Mouse (Mus musculus) hindbrain, embryonic 12.5 days (tissue): ENCODE data around the gene Mbip. TPM values are rescaled to one million over a fixed set of nuclear protein-coding genes. Genes with fewer than 3 reads are reported as not detected.

Source experiments
- ATAC-seq: fragments of 200-750 bp; cut with Nextera tagmentation; 2 replicates; pipeline ENCODE4 v1.8.0; 2017; ENCODE audit warnings: moderate TSS enrichment; ENCODE audit not compliant: low FRiP score
- H3K27ac ChIP-seq: fragments of 300-500 bp; sonication (generic); 2 replicates; pipeline ENCODE4 v1.5.1; 2016; ENCODE audit warnings: mild to moderate bottlenecking
- H3K27me3 ChIP-seq: fragments of 300-500 bp; sonication (generic); 2 replicates; pipeline ENCODE4 v1.6.1; 2016; ENCODE audit warnings: mild to moderate bottlenecking
- H3K36me3 ChIP-seq: fragments of 300-500 bp; sonication (generic); 2 replicates; pipeline ENCODE4 v1.6.1; 2016; ENCODE audit warnings: mild to moderate bottlenecking
- H3K4me1 ChIP-seq: fragments of 300-500 bp; sonication (generic); 2 replicates; pipeline ENCODE4 v1.6.1; 2016
- H3K4me2 ChIP-seq: fragments of 300-500 bp; sonication (generic); replicated peaks from 2 replicates; pipeline ENCODE4 v1.6.1; 2016; ENCODE audit warnings: mild to moderate bottlenecking
- H3K4me3 ChIP-seq: fragments of 300-500 bp; sonication (generic); 2 replicates; pipeline ENCODE4 v1.5.1; 2016; ENCODE audit warnings: mild to moderate bottlenecking
- H3K9ac ChIP-seq: fragments of 300-500 bp; sonication (generic); 2 replicates; pipeline ENCODE4 v1.6.1; 2016; ENCODE audit warnings: mild to moderate bottlenecking, moderate library complexity
- H3K9me3 ChIP-seq: fragments of 300-500 bp; sonication (generic); replicated peaks from 2 replicates; pipeline ENCODE4 v1.6.1; 2016; ENCODE audit warnings: mild to moderate bottlenecking
- WGBS: fragments of 180-500 bp; shearing (Covaris S2); methylation state at CpG from one replicate; pipeline ENCODE4 v1.1.7; 2016; 5-methylcytosine and 5-hydroxymethylcytosine counted together
- polyA plus RNA-seq: library from polyadenylated mRNA; unstranded; fragments of >200 nt; fragmentation: Nextera tagmentation; extraction: Ambion mirVana; gene quantifications from 2 replicates; pipeline ENCODE4 v1.2.1, GENCODE M21; 2016

Mbip gene
- polyA plus RNA-seq, 1 experiment from 2014 or later: 45.7 TPM

DNA sequence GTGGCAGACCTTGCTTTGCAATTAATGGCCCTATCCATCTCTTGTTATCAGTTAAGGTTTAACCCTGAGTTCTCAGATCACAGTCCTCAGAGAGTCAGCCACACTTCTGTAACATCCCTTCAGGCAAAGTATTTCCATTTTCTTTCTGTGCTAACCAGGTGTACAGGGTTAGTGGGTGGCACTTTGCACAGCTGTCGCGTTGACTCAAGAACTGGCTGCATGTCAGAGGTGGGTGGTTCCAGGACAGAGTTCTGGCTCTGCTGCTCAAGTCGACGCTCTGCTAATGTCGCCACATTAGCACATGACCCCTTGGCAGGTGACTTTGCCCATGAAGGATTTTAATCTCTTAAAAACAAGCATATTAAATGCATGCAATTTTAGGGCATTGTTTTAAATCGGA lies 39.9 kb downstream of the Mbip start:
- ATAC-seq: no peak
- Histone ChIP-seq H3K4me1 (peaks cover 12% of the 10 kb centered on the region; the same call in 1 of the 2 replicates), H3K27ac (no peak overlapping the region), H3K4me2 (no peak overlapping the region), H3K9ac (no peak overlapping the region), H3K4me3 (no peak overlapping the region), H3K36me3 (no peaks in the 10 kb centered on the region), H3K9me3 (no peaks in the 10 kb centered on the region), H3K27me3 (peaks cover 3% of the 10 kb centered on the region; the same call in 1 of the 2 replicates)
- WGBS: 81% methylated on average over 6 of the region's 6 CpGs

GRCm38 (mm10) chr12:56302321-56303017 lies 43.2 kb downstream of the Mbip start:
- H3K4me2 ChIP-seq: peak overlapping the region; percentile 50
- H3K9ac ChIP-seq: peak overlapping the region; percentile 37; the same call in 1 of the 2 replicates
- H3K27ac ChIP-seq: no peak overlapping the region
- H3K9me3 ChIP-seq: no peaks in the 10 kb centered on the region
- H3K4me1 ChIP-seq: peaks cover 18% of the 10 kb centered on the region; the same call in 1 of the 2 replicates
- no peaks in the 10 kb centered on the region for H3K36me3 ChIP-seq
- peaks cover 13% of the 10 kb centered on the region for H3K27me3 ChIP-seq
- peak overlapping the region; percentile 31 for H3K4me3 ChIP-seq
- ATAC-seq: peak; percentile 51; the same call in 1 of the 2 replicates
- WGBS: 35% methylated on average over 4 of the region's 4 CpGs

GRCm38 (mm10) chr12:56301487-56302293 lies 44.0 kb downstream of the Mbip start:
- Histone ChIP-seq H3K36me3 (no peaks in the 10 kb centered on the region), H3K27ac (no peak overlapping the region), H3K9me3 (no peaks in the 10 kb centered on the region), H3K27me3 (peaks cover 12% of the 10 kb centered on the region), H3K4me1 (peaks cover 19% of the 10 kb centered on the region; the same call in 1 of the 2 replicates), H3K4me2 (peak overlapping the region; percentile 50), H3K9ac (peak overlapping the region; percentile 37), H3K4me3 (peak overlapping the region; percentile 31)
- peak; percentile 79 for ATAC-seq
- 13% methylated on average over 27 of the region's 27 CpGs for WGBS

GRCm38 (mm10) chr12:56299610-56300009 lies 46.1 kb downstream of the Mbip start:
- no peak for ATAC-seq
- WGBS: 59% methylated on average over 3 of the region's 3 CpGs
- H3K27ac ChIP-seq: no peak overlapping the region
- H3K27me3 ChIP-seq: peaks cover 18% of the 10 kb centered on the region
- no peak overlapping the region for H3K9ac ChIP-seq
- no peak overlapping the region for H3K4me2 ChIP-seq
- H3K36me3 ChIP-seq: no peaks in the 10 kb centered on the region
- H3K9me3 ChIP-seq: no peaks in the 10 kb centered on the region
- no peak overlapping the region for H3K4me3 ChIP-seq
- H3K4me1 ChIP-seq: peaks cover 20% of the 10 kb centered on the region; the same call in 1 of the 2 replicates

GRCm38 (mm10) chr12:56298919-56299318 lies 46.8 kb downstream of the Mbip start:
- Histone ChIP-seq H3K27me3 (peaks cover 18% of the 10 kb centered on the region), H3K27ac (no peak overlapping the region), H3K9me3 (no peaks in the 10 kb centered on the region), H3K4me3 (no peak overlapping the region), H3K4me1 (peaks cover 20% of the 10 kb centered on the region; the same call in 1 of the 2 replicates), H3K9ac (no peak overlapping the region), H3K36me3 (no peaks in the 10 kb centered on the region), H3K4me2 (no peak overlapping the region)
- 19% methylated on average over 1 of the region's 1 CpGs for WGBS
- ATAC-seq: no peak

DNA sequence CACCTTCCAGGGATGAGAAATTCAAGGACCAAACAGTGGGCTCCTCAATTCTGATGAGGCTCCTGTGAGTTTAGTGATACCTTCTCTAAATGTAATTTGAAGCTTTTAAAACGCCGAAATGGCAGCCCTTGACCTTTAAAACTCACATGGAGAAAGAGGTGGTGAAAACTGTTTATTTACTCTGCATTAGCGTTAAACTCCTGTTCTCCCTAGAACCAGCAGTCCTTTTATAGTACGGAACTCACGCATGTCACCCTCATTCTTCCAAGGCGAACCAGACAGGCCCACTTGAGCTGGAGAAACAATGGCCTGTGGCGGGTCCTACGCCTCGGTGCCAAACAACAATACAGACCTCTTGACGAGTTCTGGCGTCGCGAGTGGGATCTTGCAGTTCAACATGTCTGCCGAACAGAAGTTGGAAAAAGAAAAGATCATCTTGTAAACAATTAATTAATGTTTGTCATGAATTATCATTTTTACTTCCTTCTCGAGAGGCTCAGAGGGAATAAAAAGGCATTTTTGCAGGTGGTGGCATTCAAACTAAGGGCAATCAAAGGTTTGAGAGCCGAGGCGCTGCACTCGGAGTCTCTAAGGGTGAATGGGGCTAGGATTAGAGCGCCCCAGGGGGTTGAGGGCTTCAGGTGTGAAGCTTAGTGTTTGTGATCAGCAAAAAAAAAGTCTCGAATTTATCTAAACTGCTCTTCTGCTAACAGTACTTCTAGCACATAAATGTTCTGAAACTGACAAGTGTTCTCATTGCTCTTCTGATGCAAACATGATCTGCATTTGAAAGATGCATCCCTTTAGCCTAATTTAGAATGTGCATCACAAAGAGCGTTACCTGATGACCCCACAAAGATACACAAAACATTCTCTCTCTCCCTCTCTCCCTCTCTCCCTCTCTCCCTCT lies 47.5 kb downstream of the Mbip start:
- Histone ChIP-seq H3K9ac (no peak overlapping the region), H3K9me3 (no peaks in the 10 kb centered on the region), H3K27me3 (peaks cover 18% of the 10 kb centered on the region), H3K27ac (no peak overlapping the region), H3K4me3 (no peak overlapping the region), H3K4me1 (peaks cover 20% of the 10 kb centered on the region; the same call in 1 of the 2 replicates), H3K36me3 (no peaks in the 10 kb centered on the region), H3K4me2 (peak overlapping the region; percentile 30)
- 7% methylated on average over 21 of the region's 21 CpGs for WGBS
- no peak for ATAC-seq

DNA sequence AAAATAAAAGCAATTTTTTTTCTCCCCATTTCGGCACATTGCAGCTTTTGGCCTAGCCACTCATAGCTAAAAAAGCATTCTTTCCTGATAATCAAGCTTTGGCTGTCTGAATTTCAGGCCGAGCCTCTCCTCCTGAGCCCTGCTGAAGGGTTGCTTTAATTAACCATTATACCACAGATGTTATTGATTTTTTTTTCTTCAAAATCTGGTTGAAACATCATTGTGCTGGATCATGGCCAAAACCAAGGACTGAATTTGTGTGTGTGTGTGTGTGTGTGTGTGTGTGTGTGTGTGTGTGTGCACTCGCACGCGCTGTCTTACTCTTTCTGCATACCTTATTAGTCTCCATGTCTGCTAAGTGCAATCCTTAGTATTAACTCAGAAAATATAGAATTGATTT lies 48.6 kb downstream of the Mbip start:
- Histone ChIP-seq H3K4me3 (no peak overlapping the region), H3K27me3 (peaks cover 18% of the 10 kb centered on the region), H3K4me2 (no peak overlapping the region), H3K9me3 (no peaks in the 10 kb centered on the region), H3K4me1 (peaks cover 15% of the 10 kb centered on the region; the same call in 1 of the 2 replicates), H3K27ac (no peak overlapping the region), H3K9ac (no peak overlapping the region), H3K36me3 (no peaks in the 10 kb centered on the region)
- ATAC-seq: no peak
- WGBS: 68% methylated on average over 5 of the region's 5 CpGs

DNA sequence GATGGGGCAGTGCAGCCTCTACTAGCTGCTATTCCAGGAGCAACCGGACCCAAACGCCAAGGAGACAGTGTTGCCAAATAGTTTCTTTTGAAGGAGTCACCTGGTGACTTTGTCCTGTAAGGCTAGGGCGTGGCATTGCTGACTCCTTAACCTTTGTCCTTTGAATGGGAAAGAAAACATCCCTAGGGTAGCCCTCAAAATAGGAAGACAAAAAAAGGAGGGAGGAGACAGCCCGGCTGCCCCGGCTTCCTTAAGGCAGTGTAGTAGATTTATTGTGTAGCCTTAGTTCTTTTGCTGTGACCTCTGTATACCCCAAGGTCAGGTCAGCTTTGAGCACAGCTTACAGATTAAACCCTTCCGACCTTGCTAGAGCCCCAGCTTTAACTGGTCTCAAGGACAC lies 49.2 kb downstream of the Mbip start:
- H3K27me3 ChIP-seq: peaks cover 18% of the 10 kb centered on the region
- no peak overlapping the region for H3K4me3 ChIP-seq
- no peak overlapping the region for H3K27ac ChIP-seq
- peaks cover 12% of the 10 kb centered on the region; the same call in 1 of the 2 replicates for H3K4me1 ChIP-seq
- WGBS: 18% methylated on average over 6 of the region's 6 CpGs
- no peak for ATAC-seq
- H3K36me3 ChIP-seq: no peaks in the 10 kb centered on the region
- H3K9me3 ChIP-seq: no peaks in the 10 kb centered on the region
- H3K4me2 ChIP-seq: no peak overlapping the region
- H3K9ac ChIP-seq: no peak overlapping the region

- Histone ChIP-seq H3K27me3 (peaks cover 18% of the 10 kb centered on the region), H3K27ac (no peak overlapping the region), H3K9ac (no peak overlapping the region), H3K4me2 (no peak overlapping the region), H3K4me1 (0 out of 2 replicates have a peak, but pooled peaks cover 8% of the 10 kb centered on the region), H3K4me3 (no peak overlapping the region), H3K9me3 (no peaks in the 10 kb centered on the region), H3K36me3 (no peaks in the 10 kb centered on the region)
- no peak for ATAC-seq
- 79% methylated on average over 3 of the region's 3 CpGs for WGBS
These were observed 50.5 kb downstream of the Mbip start for GRCm38 (mm10) chr12:56295160-56295559.

- Histone ChIP-seq H3K4me1 (no peaks in the 10 kb centered on the region), H3K27ac (no peak overlapping the region), H3K4me2 (no peak overlapping the region), H3K9ac (no peak overlapping the region), H3K36me3 (no peaks in the 10 kb centered on the region), H3K27me3 (no peaks in the 10 kb centered on the region), H3K4me3 (no peak overlapping the region), H3K9me3 (no peaks in the 10 kb centered on the region)
- WGBS: 86% methylated on average over 3 of the region's 3 CpGs
- ATAC-seq: no peak
These were observed 57.1 kb downstream of the Mbip start for GRCm38 (mm10) chr12:56288548-56288947.

DNA sequence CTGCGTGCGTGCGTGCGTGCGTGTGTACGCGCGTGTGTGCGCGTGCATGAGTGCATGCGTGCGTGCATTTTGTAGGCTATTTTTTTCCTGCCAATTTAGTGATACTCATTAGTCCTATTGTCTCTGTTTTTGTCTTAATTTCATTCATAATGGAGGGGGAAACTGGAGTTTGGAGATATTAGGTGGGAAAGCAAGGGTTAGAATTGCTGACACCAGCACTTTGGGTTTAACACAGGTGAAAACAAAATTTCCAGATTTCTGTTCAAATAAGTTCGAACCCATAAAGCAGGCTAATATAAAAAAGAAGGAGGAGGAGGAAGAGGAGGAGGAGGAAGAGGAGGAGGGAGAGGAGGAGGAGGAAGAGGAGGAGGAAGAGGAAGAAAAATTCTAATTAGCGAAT lies 58.9 kb downstream of the Mbip start:
- Histone ChIP-seq H3K27ac (no peak overlapping the region), H3K4me2 (no peak overlapping the region), H3K36me3 (no peaks in the 10 kb centered on the region), H3K9me3 (no peaks in the 10 kb centered on the region), H3K4me3 (no peak overlapping the region), H3K4me1 (no peaks in the 10 kb centered on the region), H3K9ac (no peak overlapping the region), H3K27me3 (no peaks in the 10 kb centered on the region)
- no peak for ATAC-seq
- 97% methylated on average over 14 of the region's 14 CpGs for WGBS

- H3K27me3 ChIP-seq: no peaks in the 10 kb centered on the region
- no peak overlapping the region for H3K9ac ChIP-seq
- H3K4me1 ChIP-seq: no peaks in the 10 kb centered on the region
- H3K36me3 ChIP-seq: no peaks in the 10 kb centered on the region
- H3K27ac ChIP-seq: no peak overlapping the region
- no peak overlapping the region for H3K4me2 ChIP-seq
- H3K4me3 ChIP-seq: no peak overlapping the region
- WGBS: 82% methylated on average over 2 of the region's 2 CpGs
- ATAC-seq: no peak
- no peaks in the 10 kb centered on the region for H3K9me3 ChIP-seq
These were observed 61.5 kb downstream of the Mbip start for GRCm38 (mm10) chr12:56284210-56284609.
